Mouse (Mus musculus) ES-E14 (cell line): ENCODE measurements around the gene Ets1.

Experiments used
- CHD2 ChIP-seq: IDR thresholded peaks from 2 replicates; pipeline ENCODE4 v1.6.1; 2014; ENCODE audit warnings: mild to moderate bottlenecking, low read depth, low read length, inconsistent platforms
- HCFC1 ChIP-seq: IDR thresholded peaks from 2 replicates; pipeline ENCODE4 v1.6.1; 2012; ENCODE audit warnings: low read length, inconsistent platforms, borderline replicate concordance; ENCODE audit not compliant: insufficient read depth
- MAFK ChIP-seq: IDR thresholded peaks from 2 replicates; pipeline ENCODE4 v1.6.1; 2014; ENCODE audit warnings: mild to moderate bottlenecking, low read depth, low read length, inconsistent platforms; ENCODE audit not compliant: insufficient read depth
- ZC3H11A ChIP-seq: IDR thresholded peaks from 2 replicates; pipeline ENCODE4 v1.6.1; 2012; ENCODE audit warnings: low read depth, mild to moderate bottlenecking, inconsistent platforms, low read length, borderline replicate concordance
- ZNF384 ChIP-seq: IDR thresholded peaks from 2 replicates; pipeline ENCODE4 v1.6.1; 2012; ENCODE audit warnings: low read depth, low read length, inconsistent platforms

- TF ChIP-seq HCFC1 (no peak), CHD2 (no peak), ZNF384 (no peak), ZC3H11A (no peak), MAFK (no peak)
Measured at GRCm38 (mm10) chr9:32710987-32711652, 75.1 kb downstream of the Ets1 start.
